Mouse (Mus musculus) thymus, postnatal 10 days (tissue): Measurements from ENCODE around the gene Irak1.

Experiments used
- DNase-seq, 2 experiments: peaks; one replicate each; pipeline ENCODE4 v3.0.0; 2021; ENCODE audit warnings: low spot score in 2 of 2

Gene Irak1

GRCm38 (mm10) chrX:73966248-73967176 lies 57.2 kb downstream of the Irak1 start, which contains the start of gene Hcfc1:
Gene Hcfc1 (minus strand): TSS chrX:73966357.
- peak; percentile 83 to 84 for DNase-seq

DNA sequence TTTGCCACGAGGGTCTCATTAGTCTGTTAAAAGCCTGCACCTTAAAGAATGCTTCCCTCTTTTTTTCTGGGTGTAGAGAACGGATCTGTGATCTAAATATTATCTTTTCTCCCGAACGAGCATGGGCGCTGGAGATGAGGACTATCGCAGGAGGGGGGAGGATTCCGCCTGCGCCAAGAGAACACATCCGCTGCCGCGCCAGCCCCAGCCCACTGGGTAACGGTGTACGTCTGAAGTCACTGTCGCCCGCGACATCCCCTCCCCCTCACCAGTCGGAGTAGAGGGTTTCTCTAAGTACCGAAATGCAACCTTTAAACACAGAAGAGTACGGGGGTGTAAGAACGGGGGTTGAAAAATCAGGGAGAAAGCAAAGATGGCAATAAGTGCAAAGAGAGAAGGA lies 58.4 kb downstream of the Irak1 start:
- DNase-seq = peak; percentile 68 to 71

DNA sequence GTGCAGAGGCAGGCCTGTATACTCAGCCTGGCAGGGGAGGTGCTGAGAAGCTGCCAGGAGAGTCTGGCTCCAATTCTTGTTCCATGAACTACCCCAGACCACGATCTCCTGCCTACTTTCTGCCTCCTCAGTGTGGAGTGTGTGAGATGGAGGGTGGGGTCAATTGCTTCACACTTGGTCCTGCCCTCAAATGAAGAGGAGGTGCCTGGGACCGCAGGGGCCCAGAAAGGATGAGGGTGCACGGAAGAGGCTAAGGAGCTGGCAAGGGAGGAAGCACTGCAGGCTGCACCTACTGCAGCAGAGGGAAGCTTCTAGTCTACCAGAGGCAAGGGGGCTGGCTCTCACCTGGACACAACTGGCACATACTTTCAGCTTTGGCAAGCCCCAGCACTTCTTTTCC lies 59.4 kb downstream of the Irak1 start:
- peak in 1 of 2 experiments; percentile 14 for DNase-seq
